Mouse (Mus musculus) brain, embryonic 14.5 days (tissue): ENCODE data around the gene Gramd4. TPM values are rescaled to one million over a fixed set of nuclear protein-coding genes. Genes with fewer than 3 reads are reported as not detected.

Experiments
- DNase-seq: peaks from one replicate; pipeline ENCODE4 v3.0.0-alpha.2; 2011; ENCODE audit warnings: low read depth
- CTCF ChIP-seq: fragments of 200-500 bp; IDR thresholded peaks from 2 replicates; pipeline ENCODE4 v1.5.1; 2012; ENCODE audit warnings: inconsistent platforms, mild to moderate bottlenecking, moderate library complexity, borderline replicate concordance; ENCODE audit not compliant: insufficient read depth, insufficient read length; ENCODE audit errors: extremely low read depth
- POLR2A ChIP-seq: fragments of 200-500 bp; IDR thresholded peaks from 2 replicates; pipeline ENCODE4 v1.6.1; 2012; ENCODE audit warnings: mild to moderate bottlenecking, inconsistent platforms, borderline replicate concordance; ENCODE audit not compliant: poor library complexity, insufficient read depth, insufficient read length, severe bottlenecking; ENCODE audit errors: extremely low read depth
- polyA plus RNA-seq: library from polyadenylated mRNA; depleted of rRNA; stranded (reverse); fragments of >200 nt; gene quantifications from 2 replicates; pipeline ENCODE4 v1.2.3, GENCODE M21; 2012

The Gramd4 gene
- polyA plus RNA-seq, 1 experiment = 64.7 TPM

DNA sequence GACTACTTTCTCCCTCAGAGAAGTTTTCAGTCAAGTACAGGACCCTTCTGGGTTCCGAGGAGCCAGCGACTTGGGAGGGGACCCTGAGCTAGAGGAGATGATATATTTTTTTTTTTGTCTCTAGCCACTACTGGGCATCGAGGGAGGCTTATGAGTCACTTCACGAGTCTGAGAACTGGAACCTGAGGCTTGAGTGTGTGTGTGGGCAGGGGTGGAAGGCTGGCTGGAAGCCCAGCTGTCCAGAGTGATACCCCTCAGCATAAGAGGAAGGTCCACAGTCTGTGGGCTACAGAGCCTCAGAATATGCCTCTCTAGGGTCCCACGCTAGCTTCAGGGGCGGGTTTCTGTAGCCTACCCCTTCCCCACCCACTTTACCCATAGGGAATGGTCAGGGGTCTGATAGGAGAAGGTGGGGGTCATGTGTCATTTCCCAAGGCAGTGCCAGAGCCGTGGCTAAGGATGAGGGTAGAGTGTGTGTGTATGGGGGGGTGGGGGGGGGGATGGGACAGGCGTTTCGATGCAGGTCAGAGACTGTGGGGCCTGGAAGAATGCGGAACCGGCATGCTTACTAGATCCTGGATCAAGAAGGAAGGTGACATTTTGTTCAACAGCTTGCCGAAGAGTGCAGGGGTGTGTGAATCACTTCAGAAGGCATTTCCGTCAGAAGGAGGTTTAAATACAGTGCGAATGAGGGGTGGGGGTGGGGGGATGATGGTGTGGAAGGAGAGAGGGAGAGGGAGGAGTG lies 9.5 kb downstream of the Gramd4 start:
- no peak for DNase-seq
- TF ChIP-seq POLR2A (no peak), CTCF (no peak)

DNA sequence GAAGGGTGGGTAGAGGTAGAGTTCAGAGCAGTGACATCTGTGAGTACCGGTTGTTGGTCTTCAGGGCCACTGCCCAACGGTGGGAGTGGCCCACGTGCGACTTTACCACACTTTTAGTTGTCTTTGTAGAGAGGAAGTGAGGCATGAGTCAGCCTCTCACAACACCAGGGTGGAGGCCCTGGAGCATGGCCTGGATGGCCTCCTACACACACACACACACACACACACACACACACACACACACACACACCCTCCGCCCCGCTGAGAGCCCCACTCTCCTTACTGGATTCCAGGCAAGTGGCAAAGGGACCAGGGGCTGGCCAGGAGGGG lies 10.1 kb downstream of the Gramd4 start:
- DNase-seq = no peak
- TF ChIP-seq POLR2A (no peak), CTCF (no peak)

DNA sequence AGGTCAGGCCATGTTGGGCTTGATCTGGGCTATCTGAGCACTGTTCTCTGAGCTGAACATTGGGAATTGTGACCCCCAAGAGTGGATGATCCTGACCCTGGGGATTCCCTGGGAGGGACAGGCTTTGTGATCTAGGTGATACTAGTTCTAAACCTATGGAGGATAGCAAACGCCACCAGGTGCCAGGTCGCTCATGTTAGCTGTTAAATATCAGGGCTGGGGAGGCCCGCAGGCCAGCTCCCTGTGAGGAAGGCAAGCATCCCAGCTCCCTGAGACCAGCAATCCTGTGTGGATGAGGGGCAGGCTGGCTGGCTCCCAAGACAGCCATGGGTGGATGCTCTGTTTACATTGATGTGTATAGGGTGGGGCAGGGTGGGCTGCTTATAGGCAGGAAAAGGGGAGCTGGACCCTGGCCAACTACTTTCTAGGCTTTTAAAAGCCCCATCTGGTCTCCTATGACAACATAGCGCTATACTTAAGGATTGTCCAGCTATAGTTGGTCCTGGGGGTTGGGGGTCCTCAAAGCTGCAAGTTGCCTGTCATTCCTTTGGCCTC lies 10.5 kb downstream of the Gramd4 start:
- TF ChIP-seq CTCF (no peak), POLR2A (no peak)
- peak; percentile 45 for DNase-seq

GRCm38 (mm10) chr15:86069011-86069791 lies 11.7 kb downstream of the Gramd4 start:
- TF ChIP-seq POLR2A (no peak), CTCF (no peak)
- DNase-seq = no peak

GRCm38 (mm10) chr15:86070368-86070767 lies 12.9 kb downstream of the Gramd4 start:
- peak; percentile 84 for DNase-seq
- TF ChIP-seq CTCF = no peak

- TF ChIP-seq POLR2A = no peak
- DNase-seq = no peak
Measured at GRCm38 (mm10) chr15:86071166-86071565, 13.7 kb downstream of the Gramd4 start.

DNA sequence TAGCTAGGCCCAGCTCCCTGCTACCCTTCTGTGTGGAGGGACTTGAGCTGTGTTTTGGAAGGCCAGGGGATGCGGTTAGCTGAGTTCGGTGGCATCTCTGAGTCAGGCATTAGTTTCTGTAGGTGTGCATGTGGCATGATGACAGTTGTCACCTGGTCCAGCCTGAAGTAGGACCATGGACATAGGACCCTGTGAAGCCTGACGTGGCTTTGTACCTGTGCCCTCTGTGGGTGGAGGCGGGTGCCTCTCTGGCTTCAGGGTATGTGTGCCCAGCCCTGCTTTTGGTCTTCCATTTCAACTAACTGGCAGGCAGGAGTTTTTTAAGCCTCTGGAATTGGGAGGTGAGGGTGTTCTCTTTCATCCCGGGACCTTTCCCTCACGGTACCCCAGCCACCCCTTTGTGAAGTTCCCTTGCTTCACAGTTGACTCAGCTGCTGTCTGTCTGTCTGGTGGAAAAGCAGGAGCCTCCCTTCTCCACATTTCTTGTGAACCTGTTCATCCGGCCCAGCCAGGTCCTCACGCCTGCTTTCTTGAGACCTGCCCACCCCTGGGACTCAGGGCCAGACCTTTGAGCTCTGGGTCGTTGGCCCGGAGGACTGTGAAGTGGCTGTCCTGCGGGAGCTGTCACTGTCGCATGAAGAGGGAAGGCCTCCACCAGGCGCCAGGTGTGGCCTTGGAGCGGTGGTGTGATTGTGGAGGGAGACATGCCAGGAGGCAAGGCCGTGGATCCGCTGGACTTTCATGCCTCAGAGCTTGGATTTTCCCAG lies 16.9 kb downstream of the Gramd4 start:
- TF ChIP-seq POLR2A (no peak), CTCF (no peak)
- DNase-seq = no peak

- TF ChIP-seq CTCF = no peak
- TF ChIP-seq POLR2A = no peak
- DNase-seq = no peak
Measured at GRCm38 (mm10) chr15:86075305-86076047, 18.0 kb downstream of the Gramd4 start.

GRCm38 (mm10) chr15:86076048-86076315 lies 18.5 kb downstream of the Gramd4 start:
- TF ChIP-seq POLR2A (no peak), CTCF (no peak)
- DNase-seq = no peak

DNA sequence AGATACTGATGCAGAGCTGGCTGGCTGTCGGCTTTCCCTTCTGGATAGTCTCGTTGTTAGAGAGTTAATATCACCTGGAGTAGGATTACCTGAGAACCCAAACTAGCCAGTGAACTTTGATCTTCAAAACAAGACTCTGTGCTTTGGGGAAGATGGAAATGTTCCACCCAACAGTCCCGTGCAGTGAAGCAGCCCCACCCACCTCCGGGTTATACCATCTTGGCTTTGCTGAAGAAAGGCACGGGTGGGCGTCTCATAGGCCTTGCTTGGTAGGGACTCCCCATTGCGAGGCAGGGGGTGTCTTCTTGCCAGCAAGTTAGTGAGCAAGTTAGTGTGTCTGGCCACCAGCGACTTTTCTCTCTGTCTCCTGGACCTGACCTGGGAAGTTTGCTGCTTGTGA lies 18.9 kb downstream of the Gramd4 start:
- TF ChIP-seq CTCF (no peak), POLR2A (no peak)
- no peak for DNase-seq

DNA sequence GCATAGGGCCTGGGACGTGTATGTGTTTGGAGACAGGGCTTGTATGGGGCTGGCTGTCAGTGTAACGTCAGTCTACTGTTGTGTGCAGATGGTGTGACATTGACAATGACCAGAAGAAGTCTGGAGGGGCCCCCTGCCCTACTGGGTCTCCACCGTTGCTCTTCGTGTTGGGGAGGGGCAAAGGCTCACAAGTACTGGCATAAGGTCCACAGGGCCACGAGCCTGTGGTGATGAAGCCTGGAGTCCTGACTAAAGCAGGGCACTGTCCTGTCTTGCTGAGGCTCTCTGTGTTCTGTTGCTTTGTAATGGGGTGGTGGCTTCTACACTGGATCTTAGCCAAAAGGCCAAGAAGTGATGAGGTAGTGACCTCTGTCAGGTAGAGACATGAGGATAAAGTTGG lies 20.4 kb downstream of the Gramd4 start:
- TF ChIP-seq CTCF = no peak
- no peak for TF ChIP-seq POLR2A
- no peak for DNase-seq

- TF ChIP-seq POLR2A = no peak
- no peak for TF ChIP-seq CTCF
- DNase-seq = no peak
Measured at GRCm38 (mm10) chr15:86078481-86079216, 21.2 kb downstream of the Gramd4 start.
